Mouse (Mus musculus): ENCODE measurements at regions not wholly inside any gene's neighbourhood (a gene's known extent, or its start where the extent isn't known, plus 50 kb on each side); places are given as distances from the start of the nearest gene placed in this dataset.

DNA sequence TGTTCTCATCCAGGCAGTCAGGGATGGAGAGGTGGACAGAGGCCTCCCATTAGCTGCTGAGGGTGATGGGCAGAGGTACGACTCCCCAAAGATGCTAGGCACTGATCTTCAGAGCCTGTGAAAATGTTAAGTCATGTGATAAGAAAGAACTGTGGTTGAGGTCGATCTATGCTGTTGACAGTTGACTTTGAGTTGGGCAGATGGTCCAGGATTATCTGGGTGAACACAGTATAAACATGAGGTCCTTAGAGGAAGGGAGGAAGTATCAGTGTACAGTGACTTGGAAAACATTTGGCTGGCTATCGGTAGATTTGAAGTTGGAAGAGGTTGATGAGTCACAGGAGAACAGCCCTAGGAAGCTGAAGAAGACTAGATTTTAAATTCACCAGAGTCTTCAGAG, 80.9 kb upstream of the Pgrmc2 start:
- no peaks in the 10 kb centered on the region for H3K27me3 ChIP-seq (ENCODE audit: control insufficient read depth, insufficient read depth, insufficient read length)
- no peak overlapping the region for H3K4me3 ChIP-seq (ENCODE audit: insufficient read depth, poor library complexity, severe bottlenecking)
- no peaks in the 10 kb centered on the region for H3K79me3 ChIP-seq (ENCODE audit: low read depth)
- H3K36me3 ChIP-seq (ENCODE audit: control insufficient read depth, insufficient read depth): no peaks in the 10 kb centered on the region
- no peak overlapping the region for H3ac ChIP-seq (ENCODE audit: control insufficient read depth, insufficient read length, low read depth)
- no peaks in the 10 kb centered on the region for H3K79me2 ChIP-seq (ENCODE audit: control insufficient read depth, insufficient read depth)
- no peak for TF ChIP-seq CEBPB (IDR thresholded peaks at IDR 0.05; ENCODE audit: low read depth)
- TF ChIP-seq USF1 (IDR thresholded peaks at IDR 0.05; ENCODE audit: low read depth): no peak
- no peak for TF ChIP-seq CTCF (IDR thresholded peaks at IDR 0.05; ENCODE audit: control insufficient read depth, insufficient read depth, insufficient read length)
- no peak for TF ChIP-seq MYOD1 (IDR thresholded peaks at IDR 0.05; ENCODE audit: control insufficient read depth, insufficient read length, low read depth)
- no peak for TF ChIP-seq FOSL1 (IDR thresholded peaks at IDR 0.05; ENCODE audit: insufficient read depth, low read length, poor library complexity, severe bottlenecking)
- TF ChIP-seq MYOG (IDR thresholded peaks at IDR 0.05; ENCODE audit: control insufficient read depth, extremely low read depth, insufficient read length): no peak
- no peak for TF ChIP-seq MAX (IDR thresholded peaks at IDR 0.05)

DNA sequence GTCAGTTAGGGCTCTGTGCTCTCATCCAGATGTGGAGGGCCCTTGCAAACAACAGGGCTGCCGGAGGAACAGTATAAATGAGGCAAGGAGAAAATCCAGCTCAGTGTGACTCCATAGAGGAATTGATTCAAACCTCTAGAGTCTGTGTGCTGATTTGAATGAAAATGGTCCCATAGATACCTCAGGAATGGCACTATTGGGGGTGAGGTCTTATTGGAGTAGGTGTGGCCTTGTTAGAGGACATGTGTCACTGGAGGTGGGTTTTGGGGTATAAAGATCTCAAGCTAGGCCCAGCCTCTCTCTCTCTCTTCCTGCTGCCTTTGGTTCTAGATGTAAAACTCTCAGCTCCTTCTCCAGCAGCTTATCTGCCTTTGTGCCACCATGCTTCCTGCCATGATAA, 79.7 kb upstream of the Pgrmc2 start:
- Histone ChIP-seq H3K79me2 (ENCODE audit: control insufficient read depth, insufficient read depth) (no peaks in the 10 kb centered on the region), H3K79me3 (ENCODE audit: low read depth) (no peaks in the 10 kb centered on the region), H3K27me3 (ENCODE audit: control insufficient read depth, insufficient read depth, insufficient read length) (no peaks in the 10 kb centered on the region), H3K36me3 (ENCODE audit: control insufficient read depth, insufficient read depth) (no peaks in the 10 kb centered on the region), H3ac (ENCODE audit: control insufficient read depth, insufficient read length, low read depth) (no peak overlapping the region), H3K4me3 (ENCODE audit: insufficient read depth, poor library complexity, severe bottlenecking) (no peak overlapping the region)
- TF ChIP-seq MYOD1 (IDR thresholded peaks at IDR 0.05; ENCODE audit: control insufficient read depth, insufficient read length, low read depth): no peak
- TF ChIP-seq MYOG (IDR thresholded peaks at IDR 0.05; ENCODE audit: control insufficient read depth, extremely low read depth, insufficient read length): no peak

DNA sequence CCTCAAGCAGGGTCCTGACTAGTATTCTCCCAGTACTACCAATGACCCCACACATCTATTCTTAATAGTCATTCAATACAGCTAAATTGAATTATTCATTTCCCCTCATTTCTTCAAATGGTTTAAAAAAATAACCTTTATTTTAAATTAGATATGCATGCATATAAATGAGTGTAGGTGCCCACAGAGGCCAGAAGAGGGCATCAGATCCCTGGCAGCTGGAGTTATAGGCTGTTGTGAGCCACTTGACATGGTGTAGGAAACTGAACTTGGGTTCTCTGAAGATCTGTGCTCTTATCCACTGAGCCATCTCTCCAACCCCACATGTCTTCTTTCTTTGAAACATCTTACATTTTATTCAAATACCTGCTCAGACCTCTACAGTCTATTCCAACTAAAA, 77.8 kb upstream of the Pgrmc2 start:
- TF ChIP-seq USF1 (IDR thresholded peaks at IDR 0.05; ENCODE audit: low read depth) (no peak), MAX (IDR thresholded peaks at IDR 0.05) (no peak), CEBPB (IDR thresholded peaks at IDR 0.05; ENCODE audit: low read depth) (no peak), MYOD1 (IDR thresholded peaks at IDR 0.05; ENCODE audit: control insufficient read depth, insufficient read length, low read depth) (no peak), FOSL1 (IDR thresholded peaks at IDR 0.05; ENCODE audit: insufficient read depth, low read length, poor library complexity, severe bottlenecking) (no peak), MYOG (IDR thresholded peaks at IDR 0.05; ENCODE audit: control insufficient read depth, extremely low read depth, insufficient read length) (no peak), CTCF (IDR thresholded peaks at IDR 0.05; ENCODE audit: control insufficient read depth, insufficient read depth, insufficient read length) (no peak)
- no peaks in the 10 kb centered on the region for H3K79me2 ChIP-seq (ENCODE audit: control insufficient read depth, insufficient read depth)

DNA sequence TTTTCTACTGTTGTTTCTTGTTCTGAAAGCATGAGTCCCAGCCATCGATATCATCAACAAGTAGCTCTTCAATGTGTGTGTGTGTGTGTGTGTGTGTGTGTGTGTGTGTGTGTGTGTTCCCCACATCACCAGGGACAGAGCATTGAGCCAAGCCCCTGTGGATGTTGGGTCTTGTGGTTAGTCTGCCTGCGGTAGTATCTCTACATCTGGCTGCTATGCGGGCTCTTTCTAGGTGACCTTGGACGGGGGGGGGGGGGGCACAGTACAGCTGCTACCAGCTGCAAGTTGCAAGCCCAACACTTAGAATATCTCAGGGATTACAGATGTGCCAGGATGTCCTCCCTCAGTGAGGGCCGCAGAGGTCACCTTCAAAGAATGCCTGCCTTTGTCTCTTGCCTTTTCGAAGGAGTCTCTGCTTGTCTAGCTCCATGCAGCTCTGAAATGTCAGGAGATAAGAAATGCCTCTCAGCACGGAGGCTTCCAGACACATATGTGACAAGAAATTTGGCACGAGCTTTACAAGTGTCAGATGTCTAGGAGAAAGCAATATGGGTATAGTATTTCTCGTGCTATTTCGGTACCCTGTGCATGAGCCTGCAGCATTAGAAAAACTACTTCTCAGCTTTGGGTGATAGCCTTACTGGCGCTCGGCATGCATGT, 75.6 kb upstream of the Pgrmc2 start:
- Histone ChIP-seq H3K79me2 (ENCODE audit: control insufficient read depth, insufficient read depth) (no peaks in the 10 kb centered on the region), H3K79me3 (ENCODE audit: low read depth) (no peaks in the 10 kb centered on the region), H3K4me3 (ENCODE audit: insufficient read depth, poor library complexity, severe bottlenecking) (peak overlapping the region; percentile 14), H3ac (ENCODE audit: control insufficient read depth, insufficient read length, low read depth) (no peak overlapping the region), H3K27me3 (ENCODE audit: control insufficient read depth, insufficient read depth, insufficient read length) (no peaks in the 10 kb centered on the region), H3K36me3 (ENCODE audit: control insufficient read depth, insufficient read depth) (no peaks in the 10 kb centered on the region)
- no peak for TF ChIP-seq USF1 (IDR thresholded peaks at IDR 0.05; ENCODE audit: low read depth)
- no peak for TF ChIP-seq FOSL1 (IDR thresholded peaks at IDR 0.05; ENCODE audit: insufficient read depth, low read length, poor library complexity, severe bottlenecking)
- no peak for TF ChIP-seq MYOG (IDR thresholded peaks at IDR 0.05; ENCODE audit: control insufficient read depth, extremely low read depth, insufficient read length)
- no peak for TF ChIP-seq MYOD1 (IDR thresholded peaks at IDR 0.05; ENCODE audit: control insufficient read depth, insufficient read length, low read depth)
- no peak for TF ChIP-seq CEBPB (IDR thresholded peaks at IDR 0.05; ENCODE audit: low read depth)
- no peak for TF ChIP-seq CTCF (IDR thresholded peaks at IDR 0.05; ENCODE audit: control insufficient read depth, insufficient read depth, insufficient read length)
- no peak for TF ChIP-seq MAX (IDR thresholded peaks at IDR 0.05)

More for the DNA sequence above, 77.8 kb upstream of the Pgrmc2 start:
- Histone ChIP-seq H3K79me3 (ENCODE audit: low read depth) (no peaks in the 10 kb centered on the region), H3K27me3 (ENCODE audit: control insufficient read depth, insufficient read depth, insufficient read length) (no peaks in the 10 kb centered on the region), H3K4me3 (ENCODE audit: insufficient read depth, poor library complexity, severe bottlenecking) (no peak overlapping the region), H3ac (ENCODE audit: control insufficient read depth, insufficient read length, low read depth) (no peak overlapping the region), H3K36me3 (ENCODE audit: control insufficient read depth, insufficient read depth) (no peaks in the 10 kb centered on the region)

DNA sequence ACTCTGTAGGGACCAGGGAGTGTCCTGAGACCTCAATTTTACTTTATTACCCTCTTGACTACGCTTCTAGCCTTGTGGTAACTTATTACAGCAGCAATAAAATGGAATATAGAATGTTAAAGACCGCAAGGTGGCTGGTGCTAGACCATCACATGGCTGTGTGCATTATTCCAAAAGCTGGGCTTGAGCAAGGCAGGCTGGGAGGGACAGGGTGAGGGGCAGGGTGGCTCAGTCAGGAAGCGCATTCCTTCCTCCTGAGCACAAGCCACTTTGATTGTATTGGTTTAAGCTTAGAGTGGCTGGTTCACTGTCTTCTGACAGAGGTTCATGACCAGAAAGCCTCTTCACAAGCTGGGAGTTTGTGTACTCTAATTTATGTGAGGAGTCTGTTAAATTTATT, 74.6 kb upstream of the Pgrmc2 start:
- no peaks in the 10 kb centered on the region for H3K36me3 ChIP-seq (ENCODE audit: control insufficient read depth, insufficient read depth)
- no peaks in the 10 kb centered on the region for H3K79me3 ChIP-seq (ENCODE audit: low read depth)
- no peak for TF ChIP-seq MYOD1 (IDR thresholded peaks at IDR 0.05; ENCODE audit: control insufficient read depth, insufficient read length, low read depth)
- TF ChIP-seq MYOG (IDR thresholded peaks at IDR 0.05; ENCODE audit: control insufficient read depth, extremely low read depth, insufficient read length): no peak
- no peak for TF ChIP-seq CEBPB (IDR thresholded peaks at IDR 0.05; ENCODE audit: low read depth)
- no peak for TF ChIP-seq USF1 (IDR thresholded peaks at IDR 0.05; ENCODE audit: low read depth)
- H3K4me3 ChIP-seq (ENCODE audit: insufficient read depth, poor library complexity, severe bottlenecking): no peak overlapping the region
- no peaks in the 10 kb centered on the region for H3K27me3 ChIP-seq (ENCODE audit: control insufficient read depth, insufficient read depth, insufficient read length)
- no peak overlapping the region for H3ac ChIP-seq (ENCODE audit: control insufficient read depth, insufficient read length, low read depth)
- no peaks in the 10 kb centered on the region for H3K79me2 ChIP-seq (ENCODE audit: control insufficient read depth, insufficient read depth)

DNA sequence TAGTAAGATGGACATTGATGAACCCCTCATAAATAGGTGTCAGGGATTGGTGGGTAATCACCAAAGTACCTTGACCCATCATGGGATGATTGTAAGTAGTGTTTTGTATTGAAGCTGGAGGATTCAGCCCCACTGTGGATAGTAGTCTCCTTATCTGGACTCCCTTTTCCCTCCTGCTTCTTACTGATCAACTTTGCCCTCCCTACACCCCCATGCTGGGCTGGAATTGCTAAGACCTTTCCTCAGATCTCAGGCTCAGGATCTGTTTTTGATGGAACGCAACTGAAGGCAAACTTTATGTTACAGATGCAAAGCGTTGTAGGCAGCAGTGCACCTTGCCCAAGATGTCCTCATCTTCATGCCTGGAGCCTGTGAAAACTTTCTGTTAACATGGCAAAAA, 73.7 kb upstream of the Pgrmc2 start:
- H3K27me3 ChIP-seq (ENCODE audit: control insufficient read depth, insufficient read depth, insufficient read length): no peaks in the 10 kb centered on the region
- TF ChIP-seq MYOD1 (IDR thresholded peaks at IDR 0.05; ENCODE audit: control insufficient read depth, insufficient read length, low read depth) (no peak), MAX (IDR thresholded peaks at IDR 0.05) (no peak), USF1 (IDR thresholded peaks at IDR 0.05; ENCODE audit: low read depth) (no peak), CEBPB (IDR thresholded peaks at IDR 0.05; ENCODE audit: low read depth) (no peak), FOSL1 (IDR thresholded peaks at IDR 0.05; ENCODE audit: insufficient read depth, low read length, poor library complexity, severe bottlenecking) (no peak), MYOG (IDR thresholded peaks at IDR 0.05; ENCODE audit: control insufficient read depth, extremely low read depth, insufficient read length) (no peak), CTCF (IDR thresholded peaks at IDR 0.05; ENCODE audit: control insufficient read depth, insufficient read depth, insufficient read length) (no peak)
- no peak overlapping the region for H3ac ChIP-seq (ENCODE audit: control insufficient read depth, insufficient read length, low read depth)
- H3K79me3 ChIP-seq (ENCODE audit: low read depth): no peaks in the 10 kb centered on the region
- H3K79me2 ChIP-seq (ENCODE audit: control insufficient read depth, insufficient read depth): no peaks in the 10 kb centered on the region
- H3K4me3 ChIP-seq (ENCODE audit: insufficient read depth, poor library complexity, severe bottlenecking): no peak overlapping the region
- H3K36me3 ChIP-seq (ENCODE audit: control insufficient read depth, insufficient read depth): no peaks in the 10 kb centered on the region

Data from C2C12 (cell line).